Mouse (Mus musculus): ENCODE results near the gene Haao. TPM values are rescaled to one million over a fixed set of nuclear protein-coding genes. Genes with fewer than 3 reads are reported as not detected.

The Haao gene
- polyA plus RNA-seq, 1 experiment from 2014 or later: 88.0 TPM

DNA sequence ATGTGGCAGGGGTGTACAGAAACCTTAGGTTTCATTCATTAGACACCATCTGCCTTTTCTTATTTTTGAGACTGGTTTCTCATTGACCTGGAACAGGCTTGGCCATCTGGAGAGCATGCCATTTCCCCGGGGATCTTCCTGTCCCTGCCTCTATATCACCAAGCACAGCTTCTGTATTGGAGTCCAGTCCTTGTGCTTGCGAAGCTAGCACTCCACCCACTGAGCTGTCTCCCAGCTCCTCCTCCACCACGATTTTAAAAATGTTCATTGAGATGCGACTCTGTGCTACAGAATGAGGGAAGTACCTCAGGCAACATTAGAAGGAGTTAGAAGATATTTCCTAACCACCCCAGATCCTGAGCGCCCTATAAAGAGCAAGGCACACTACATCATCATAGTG, 39.5 kb upstream of the Haao start:
- Histone ChIP-seq H3K9ac (ENCODE audit: low read depth, low read length) (no peak overlapping the region), H3K4me2 (ENCODE audit: low read depth, low read length) (no peak overlapping the region), H3K4me3 (ENCODE audit: low read depth, low read length) (no peak overlapping the region), H3K4me1 (ENCODE audit: control insufficient read depth, low read depth, low read length) (no peaks in the 10 kb centered on the region; the same call in 1 of the 2 replicates), H3K9me3 (replicated peaks; ENCODE audit: control insufficient read depth, low read length) (no peaks in the 10 kb centered on the region), H3K36me3 (ENCODE audit: control insufficient read depth, insufficient read depth) (no peaks in the 10 kb centered on the region), H3K27me3 (ENCODE audit: control insufficient read depth, insufficient read depth, low read depth, low read length) (no peaks in the 10 kb centered on the region), H3K27ac (ENCODE audit: low read length) (no peak overlapping the region)
- ATAC-seq (ENCODE audit: low read depth): no peak
- 54% methylated on average over 5 of the region's 5 CpGs for WGBS (ENCODE audit: insufficient replicate concordance)

DNA sequence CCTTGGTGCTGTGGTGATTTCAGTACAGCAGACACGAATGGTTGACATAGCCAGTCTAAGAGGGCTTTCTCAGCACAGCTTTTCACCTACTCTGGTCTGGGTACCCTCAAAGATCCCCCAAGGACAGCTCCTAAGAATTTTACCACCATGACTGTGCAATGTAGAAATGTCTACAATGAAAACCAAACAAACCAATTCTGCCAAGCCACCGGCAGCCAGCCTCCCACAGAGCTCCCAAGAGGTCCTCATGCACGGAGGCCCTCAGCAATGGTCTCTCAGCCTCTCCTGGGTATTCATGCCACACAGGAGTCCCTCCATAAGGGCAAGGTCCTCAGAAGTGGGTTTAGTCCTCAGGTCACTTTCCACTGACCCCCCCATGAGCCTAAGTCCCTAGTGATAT, 38.6 kb upstream of the Haao start:
- WGBS (ENCODE audit: insufficient replicate concordance): 69% methylated on average over 3 of the region's 3 CpGs
- no peak overlapping the region for H3K4me3 ChIP-seq (ENCODE audit: low read depth, low read length)
- no peak overlapping the region for H3K27ac ChIP-seq (ENCODE audit: low read length)
- no peaks in the 10 kb centered on the region for H3K36me3 ChIP-seq (ENCODE audit: control insufficient read depth, insufficient read depth)
- no peaks in the 10 kb centered on the region for H3K27me3 ChIP-seq (ENCODE audit: control insufficient read depth, insufficient read depth, low read depth, low read length)
- ATAC-seq (ENCODE audit: low read depth): no peak
- no peaks in the 10 kb centered on the region; the same call in 1 of the 2 replicates for H3K4me1 ChIP-seq (ENCODE audit: control insufficient read depth, low read depth, low read length)
- no peak overlapping the region for H3K9ac ChIP-seq (ENCODE audit: low read depth, low read length)
- H3K9me3 ChIP-seq (replicated peaks; ENCODE audit: control insufficient read depth, low read length): no peaks in the 10 kb centered on the region
- no peak overlapping the region for H3K4me2 ChIP-seq (ENCODE audit: low read depth, low read length)

DNA sequence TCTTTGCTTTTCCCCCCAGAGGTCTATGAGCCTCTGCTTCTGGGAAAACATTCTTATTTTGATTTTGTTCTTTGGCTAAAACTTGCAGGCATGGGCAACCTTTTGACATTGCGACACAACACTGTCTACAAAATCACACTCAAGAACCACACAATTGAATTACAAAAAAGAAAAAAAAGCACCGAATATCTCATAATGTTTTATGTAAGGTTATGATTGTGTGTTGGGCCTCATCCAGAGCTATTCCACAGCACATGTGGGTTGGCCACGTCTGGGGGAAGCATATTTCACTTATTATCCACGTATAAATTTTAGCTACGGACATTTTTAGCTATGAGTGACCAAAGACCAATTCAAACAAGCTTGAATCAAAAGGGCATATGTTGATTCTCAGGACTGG, 38.0 kb upstream of the Haao start:
- WGBS (ENCODE audit: insufficient replicate concordance): 68% methylated on average over 5 of the region's 5 CpGs
- Histone ChIP-seq H3K4me1 (ENCODE audit: control insufficient read depth, low read depth, low read length) (no peaks in the 10 kb centered on the region; the same call in 1 of the 2 replicates), H3K4me2 (ENCODE audit: low read depth, low read length) (no peak overlapping the region), H3K27me3 (ENCODE audit: control insufficient read depth, insufficient read depth, low read depth, low read length) (no peaks in the 10 kb centered on the region), H3K9ac (ENCODE audit: low read depth, low read length) (no peak overlapping the region), H3K36me3 (ENCODE audit: control insufficient read depth, insufficient read depth) (no peaks in the 10 kb centered on the region), H3K9me3 (replicated peaks; ENCODE audit: control insufficient read depth, low read length) (no peaks in the 10 kb centered on the region), H3K4me3 (ENCODE audit: low read depth, low read length) (no peak overlapping the region), H3K27ac (ENCODE audit: low read length) (no peak overlapping the region)
- no peak for ATAC-seq (ENCODE audit: low read depth)

DNA sequence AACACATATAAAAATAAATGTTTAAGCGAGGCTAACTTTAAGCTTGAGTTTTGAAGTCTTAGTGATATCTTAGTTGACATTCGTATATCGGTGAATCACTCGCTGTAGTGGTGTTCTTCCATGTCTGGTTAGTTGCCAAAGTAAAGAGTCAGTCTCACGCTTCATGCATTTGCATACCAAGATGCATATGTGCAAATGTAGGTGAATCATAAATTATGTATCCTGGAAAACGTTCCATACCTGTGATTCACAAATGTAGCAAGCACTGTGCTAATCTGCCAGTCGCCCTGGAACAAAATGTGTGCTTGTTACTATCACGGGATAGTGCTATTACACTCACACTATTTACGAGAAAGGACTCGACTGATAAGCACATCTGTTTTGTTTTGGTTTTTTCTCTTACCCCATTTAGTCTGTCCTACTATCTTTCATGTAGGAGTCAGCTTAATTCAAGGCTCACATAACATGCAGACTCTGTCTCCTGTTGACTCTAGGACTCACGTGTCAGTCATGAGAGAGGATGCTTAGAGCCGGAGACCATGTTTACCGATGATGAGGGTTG, 37.3 kb upstream of the Haao start:
- Histone ChIP-seq H3K9me3 (replicated peaks; ENCODE audit: control insufficient read depth, low read length) (no peaks in the 10 kb centered on the region), H3K36me3 (ENCODE audit: control insufficient read depth, insufficient read depth) (no peaks in the 10 kb centered on the region), H3K27ac (ENCODE audit: low read length) (no peak overlapping the region), H3K9ac (ENCODE audit: low read depth, low read length) (no peak overlapping the region), H3K4me3 (ENCODE audit: low read depth, low read length) (no peak overlapping the region), H3K27me3 (ENCODE audit: control insufficient read depth, insufficient read depth, low read depth, low read length) (no peaks in the 10 kb centered on the region), H3K4me1 (ENCODE audit: control insufficient read depth, low read depth, low read length) (no peaks in the 10 kb centered on the region; the same call in 1 of the 2 replicates), H3K4me2 (ENCODE audit: low read depth, low read length) (no peak overlapping the region)
- no peak for ATAC-seq (ENCODE audit: low read depth)
- WGBS (ENCODE audit: insufficient replicate concordance): 51% methylated on average over 13 of the region's 13 CpGs

DNA sequence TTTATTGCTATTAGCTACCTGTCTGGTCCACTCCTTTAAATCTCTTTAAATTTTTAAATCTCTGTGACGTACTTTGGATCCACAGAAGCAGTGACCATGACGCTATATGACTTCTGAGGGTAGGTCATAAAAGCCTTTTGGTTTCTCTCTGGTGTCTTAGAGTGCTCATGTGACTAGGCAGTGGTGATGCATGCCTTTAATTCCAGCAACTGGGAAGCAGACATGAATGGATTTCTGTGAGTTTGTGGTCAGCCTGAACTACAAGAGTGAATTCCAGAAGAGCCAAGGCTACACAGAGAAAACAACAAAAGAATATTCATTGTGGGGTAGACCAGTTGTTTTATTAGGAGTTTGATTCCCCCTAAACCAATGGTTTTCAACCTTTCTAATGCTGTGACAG, 35.0 kb upstream of the Haao start:
- H3K9me3 ChIP-seq (replicated peaks; ENCODE audit: control insufficient read depth, low read length): no peaks in the 10 kb centered on the region
- ATAC-seq (ENCODE audit: low read depth): no peak
- H3K36me3 ChIP-seq (ENCODE audit: control insufficient read depth, insufficient read depth): no peaks in the 10 kb centered on the region
- WGBS (ENCODE audit: insufficient replicate concordance): 65% methylated on average over 2 of the region's 2 CpGs
- no peak overlapping the region for H3K4me3 ChIP-seq (ENCODE audit: low read depth, low read length)
- no peak overlapping the region for H3K4me2 ChIP-seq (ENCODE audit: low read depth, low read length)
- no peaks in the 10 kb centered on the region for H3K27me3 ChIP-seq (ENCODE audit: control insufficient read depth, insufficient read depth, low read depth, low read length)
- no peaks in the 10 kb centered on the region for H3K4me1 ChIP-seq (ENCODE audit: control insufficient read depth, low read depth, low read length)
- no peak overlapping the region for H3K9ac ChIP-seq (ENCODE audit: low read depth, low read length)
- no peak overlapping the region for H3K27ac ChIP-seq (ENCODE audit: low read length)

- no peak overlapping the region for H3K4me2 ChIP-seq (ENCODE audit: low read depth, low read length)
- 63% methylated on average over 3 of the region's 3 CpGs for WGBS (ENCODE audit: insufficient replicate concordance)
- H3K27me3 ChIP-seq (ENCODE audit: control insufficient read depth, insufficient read depth, low read depth, low read length): no peaks in the 10 kb centered on the region
- no peaks in the 10 kb centered on the region for H3K9me3 ChIP-seq (replicated peaks; ENCODE audit: control insufficient read depth, low read length)
- H3K4me3 ChIP-seq (ENCODE audit: low read depth, low read length): no peak overlapping the region
- no peak for ATAC-seq (ENCODE audit: low read depth)
- H3K36me3 ChIP-seq (ENCODE audit: control insufficient read depth, insufficient read depth): no peaks in the 10 kb centered on the region
- H3K27ac ChIP-seq (ENCODE audit: low read length): no peak overlapping the region
- H3K4me1 ChIP-seq (ENCODE audit: control insufficient read depth, low read depth, low read length): no peaks in the 10 kb centered on the region
- no peak overlapping the region for H3K9ac ChIP-seq (ENCODE audit: low read depth, low read length)
Observed at GRCm38 (mm10) chr17:83881071-83881470, 33.3 kb upstream of the Haao start.

- H3K4me3 ChIP-seq (ENCODE audit: low read depth, low read length): no peak overlapping the region
- no peaks in the 10 kb centered on the region for H3K27me3 ChIP-seq (ENCODE audit: control insufficient read depth, insufficient read depth, low read depth, low read length)
- ATAC-seq (ENCODE audit: low read depth): no peak
- WGBS (ENCODE audit: insufficient replicate concordance): 40% methylated on average over 9 of the region's 9 CpGs
- H3K36me3 ChIP-seq (ENCODE audit: control insufficient read depth, insufficient read depth): no peaks in the 10 kb centered on the region
- H3K9me3 ChIP-seq (replicated peaks; ENCODE audit: control insufficient read depth, low read length): no peaks in the 10 kb centered on the region
- no peak overlapping the region for H3K9ac ChIP-seq (ENCODE audit: low read depth, low read length)
- H3K4me1 ChIP-seq (ENCODE audit: control insufficient read depth, low read depth, low read length): no peaks in the 10 kb centered on the region
- no peak overlapping the region for H3K4me2 ChIP-seq (ENCODE audit: low read depth, low read length)
- no peak overlapping the region for H3K27ac ChIP-seq (ENCODE audit: low read length)
Observed at GRCm38 (mm10) chr17:83880174-83880710, 32.5 kb upstream of the Haao start.

GRCm38 (mm10) chr17:83879631-83880030, 31.9 kb upstream of the Haao start:
- Histone ChIP-seq H3K36me3 (ENCODE audit: control insufficient read depth, insufficient read depth) (no peaks in the 10 kb centered on the region), H3K4me3 (ENCODE audit: low read depth, low read length) (no peak overlapping the region), H3K9me3 (replicated peaks; ENCODE audit: control insufficient read depth, low read length) (no peaks in the 10 kb centered on the region), H3K27me3 (ENCODE audit: control insufficient read depth, insufficient read depth, low read depth, low read length) (no peaks in the 10 kb centered on the region), H3K9ac (ENCODE audit: low read depth, low read length) (no peak overlapping the region), H3K4me1 (ENCODE audit: control insufficient read depth, low read depth, low read length) (no peaks in the 10 kb centered on the region), H3K4me2 (ENCODE audit: low read depth, low read length) (no peak overlapping the region), H3K27ac (ENCODE audit: low read length) (no peak overlapping the region)
- no peak for ATAC-seq (ENCODE audit: low read depth)
- WGBS (ENCODE audit: insufficient replicate concordance): 83% methylated on average over 6 of the region's 6 CpGs

DNA sequence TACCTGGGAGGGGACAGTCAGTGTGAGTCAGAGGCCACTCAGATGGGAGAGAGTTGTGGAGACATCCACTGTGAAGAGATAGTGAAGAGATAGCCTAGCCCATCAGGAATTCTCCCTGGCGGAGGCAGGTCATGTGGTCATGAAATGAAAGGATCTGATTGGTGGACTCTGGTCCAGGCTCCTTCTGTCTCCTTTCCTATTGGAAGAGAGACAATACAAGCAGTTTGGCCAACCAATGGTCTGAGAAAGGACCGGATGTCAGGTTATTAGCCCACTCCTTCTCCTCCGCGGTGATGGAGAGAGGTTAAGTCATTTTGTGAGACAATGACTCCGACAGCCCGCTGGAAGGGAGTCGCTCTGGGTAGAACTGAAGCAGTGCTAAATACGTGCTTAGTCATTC, 26.8 kb upstream of the Haao start:
- no peaks in the 10 kb centered on the region for H3K9me3 ChIP-seq (replicated peaks; ENCODE audit: control insufficient read depth, low read length)
- ATAC-seq (ENCODE audit: low read depth): no peak
- H3K36me3 ChIP-seq (ENCODE audit: control insufficient read depth, insufficient read depth): no peaks in the 10 kb centered on the region
- no peak overlapping the region for H3K27ac ChIP-seq (ENCODE audit: low read length)
- H3K4me3 ChIP-seq (ENCODE audit: low read depth, low read length): no peak overlapping the region
- no peaks in the 10 kb centered on the region for H3K4me1 ChIP-seq (ENCODE audit: control insufficient read depth, low read depth, low read length)
- no peaks in the 10 kb centered on the region for H3K27me3 ChIP-seq (ENCODE audit: control insufficient read depth, insufficient read depth, low read depth, low read length)
- 64% methylated on average over 8 of the region's 8 CpGs for WGBS (ENCODE audit: insufficient replicate concordance)
- no peak overlapping the region for H3K4me2 ChIP-seq (ENCODE audit: low read depth, low read length)
- H3K9ac ChIP-seq (ENCODE audit: low read depth, low read length): no peak overlapping the region

All from liver, embryonic 16.5 days (tissue).